ENCODE assay signal across 23 mouse cellular contexts in genomic region chr9:70854950-70855349, GRCm38 (mm10).
DNase-seq lines count a peak whose midpoint lies in the region; ATAC-seq and TF ChIP-seq lines count a peak whose summit lies in the region.
"Had no signal": no experiment of that assay in that cellular context is flagged by ENCODE, and none has a peak within 500 bp of the region (broad histone marks: within the 10 kb centered on the region; RNA-seq: fewer than 3 reads in every experiment).

No protein-coding gene starts in this region.

- no peak overlapping the region for H3K9ac ChIP-seq in intestine, postnatal 0 days (ENCODE audit: low read depth, low read length)
- H3K9ac ChIP-seq: embryonic facial prominence, embryonic 15.5 days; heart, embryonic 15.5 days; midbrain, embryonic 13.5 days had no signal

- H3K9me3 ChIP-seq in intestine, postnatal 0 days (ENCODE audit: control insufficient read depth): no peaks in the 10 kb centered on the region
- H3K9me3 ChIP-seq: embryonic facial prominence, embryonic 10.5 days; embryonic facial prominence, embryonic 15.5 days; heart, embryonic 15.5 days; midbrain, embryonic 13.5 days had no signal

- no peak overlapping the region for H3K4me3 ChIP-seq in testis, adult 2 months (ENCODE audit: control insufficient read depth, low read depth, low read length)
- H3K4me3 ChIP-seq in intestine, postnatal 0 days (ENCODE audit: low read depth, low read length): no peak overlapping the region
- H3K4me3 ChIP-seq: embryonic facial prominence, embryonic 10.5 days; embryonic facial prominence, embryonic 15.5 days; heart, embryonic 15.5 days; midbrain, embryonic 13.5 days had no signal

- peak; percentile 55 for DNase-seq in kidney, adult 9 months
- DNase-seq in kidney, postnatal 4 days: no peak
- no peak for DNase-seq in testis, postnatal 10 days (ENCODE audit: low spot score)
- DNase-seq in yolk sac, embryonic 10.5 days (ENCODE audit: low spot score): peak; percentile 57
- DNase-seq in lung, postnatal 25 days (ENCODE audit: low spot score): no peak
- DNase-seq: adrenal gland, adult 8-10 months; B cell, adult 2 months; cerebellum, adult 2 months; cerebellum, postnatal 14 days; layer of hippocampus, postnatal 36 days; left cerebral cortex, postnatal 4 days; lung, adult 18-20 months had no signal

- 31% methylated on average over 6 of the region's 6 CpGs for WGBS in intestine, postnatal 0 days

- TF ChIP-seq CTCF in testis, adult 2 months (IDR thresholded peaks at IDR 0.05; ENCODE audit: control insufficient read depth, insufficient read depth, insufficient replicate concordance, low read depth, low read length): no peak
- no peak for TF ChIP-seq CTCF in intestine, postnatal 0 days (IDR thresholded peaks at IDR 0.05; ENCODE audit: low read depth)

- H3K4me1 ChIP-seq in testis, adult 2 months (ENCODE audit: control insufficient read depth, insufficient read depth, low read length): peaks cover 12% of the 10 kb centered on the region
- H3K4me1 ChIP-seq in intestine, postnatal 0 days (replicated peaks; ENCODE audit: control insufficient read depth, insufficient read depth, low read length): 0 out of 2 replicates have a peak, but pooled peaks cover 9% of the 10 kb centered on the region
- H3K4me1 ChIP-seq: embryonic facial prominence, embryonic 15.5 days had no signal

- peak; percentile 90 for ATAC-seq in intestine, postnatal 0 days
- no peak for ATAC-seq in granulocyte monocyte progenitor cell, adult 5-6 weeks (replicated peaks; ENCODE audit: poor library complexity, severe bottlenecking)
- ATAC-seq: forebrain, embryonic 14.5 days; hindbrain, embryonic 16.5 days; lung, postnatal 0 days; midbrain, embryonic 13.5 days had no signal

- no peaks in the 10 kb centered on the region for H3K27me3 ChIP-seq in testis, adult 2 months (ENCODE audit: control insufficient read depth, insufficient read depth, low read length)
- no peaks in the 10 kb centered on the region for H3K27me3 ChIP-seq in intestine, postnatal 0 days (replicated peaks; ENCODE audit: control insufficient read depth, insufficient read depth, low read length)
- H3K27me3 ChIP-seq: embryonic facial prominence, embryonic 15.5 days; heart, embryonic 15.5 days; midbrain, embryonic 13.5 days had no signal

- no peak for TF ChIP-seq POLR2A in testis, adult 2 months (IDR thresholded peaks at IDR 0.05; ENCODE audit: control insufficient read depth, low read depth, low read length)

- no peak overlapping the region; the same call in 1 of the 2 replicates for H3K4me2 ChIP-seq in intestine, postnatal 0 days (replicated peaks; ENCODE audit: low read depth)
- H3K4me2 ChIP-seq: embryonic facial prominence, embryonic 15.5 days; heart, embryonic 15.5 days; midbrain, embryonic 13.5 days had no signal

- H3K36me3 ChIP-seq in testis, adult 2 months (ENCODE audit: control insufficient read depth, insufficient read depth, low read length): no peaks in the 10 kb centered on the region
- no peaks in the 10 kb centered on the region for H3K36me3 ChIP-seq in intestine, postnatal 0 days (ENCODE audit: control insufficient read depth, insufficient read depth)
- H3K36me3 ChIP-seq: embryonic facial prominence, embryonic 10.5 days; embryonic facial prominence, embryonic 15.5 days; heart, embryonic 15.5 days; midbrain, embryonic 13.5 days had no signal

- H3K27ac ChIP-seq in testis, adult 2 months (ENCODE audit: control insufficient read depth, insufficient read depth, low read depth, low read length): peak overlapping the region; percentile 32
- peak overlapping the region; percentile 68 for H3K27ac ChIP-seq in intestine, postnatal 0 days (ENCODE audit: low read depth, low read length)
- H3K27ac ChIP-seq: embryonic facial prominence, embryonic 10.5 days; embryonic facial prominence, embryonic 15.5 days; macrophage; midbrain, embryonic 13.5 days had no signal

Comparison
In these comparisons a context has a peak if more than half of its experiments do, and no peak if none do; other contexts are left out.
1. DNase-seq: peak in kidney, adult 9 months (single experiment) and yolk sac, embryonic 10.5 days (single experiment); none in kidney, postnatal 4 days (0 of 2), testis, postnatal 10 days (single experiment) and lung, postnatal 25 days (single experiment).